Mouse (Mus musculus) myocyte (in vitro differentiated cells): Measurements from ENCODE around the gene Atp1a4. TPM values are rescaled to one million over a fixed set of nuclear protein-coding genes. Genes with fewer than 3 reads are reported as not detected.

Source experiments
- H3K27me3 ChIP-seq: one replicate; pipeline ENCODE4 v1.6.1; 2011; ENCODE audit not compliant: control insufficient read depth, insufficient read depth, insufficient read length
- H3K36me3 ChIP-seq: one replicate; pipeline ENCODE4 v1.6.1; 2011; ENCODE audit not compliant: control insufficient read depth, insufficient read depth
- H3K4me2 ChIP-seq: one replicate; pipeline ENCODE4 v1.6.1; 2011; ENCODE audit warnings: low read depth, control low read depth
- H3K4me3 ChIP-seq: one replicate; pipeline ENCODE4 v1.5.1; 2011; ENCODE audit warnings: mild to moderate bottlenecking, control low read depth, moderate library complexity
- H3K79me2 ChIP-seq: one replicate; pipeline ENCODE4 v1.6.1; 2011; ENCODE audit not compliant: control insufficient read depth, insufficient read depth
- H3ac ChIP-seq: one replicate; pipeline ENCODE4 v1.6.1; 2011; ENCODE audit not compliant: control insufficient read depth, insufficient read length
- POLR2A ChIP-seq: IDR thresholded peaks from one replicate; pipeline ENCODE4 v1.6.1; 2011; ENCODE audit warnings: low read depth, mild to moderate bottlenecking, control low read depth, moderate library complexity; ENCODE audit not compliant: insufficient read length
- polyA plus RNA-seq: library from polyadenylated mRNA; unstranded; fragments of >200 nt; fragmentation: generic; extraction: Trizol; gene quantifications from one replicate; pipeline ENCODE4 v1.2.1, GENCODE M21; 2012; ENCODE audit warnings: missing spikeins

The Atp1a4 gene
- polyA plus RNA-seq, 1 experiment, result 0.06 TPM

- H3K36me3 ChIP-seq, result peaks cover 39% of the 10 kb centered on the region
- H3K27me3 ChIP-seq, result no peaks in the 10 kb centered on the region
- TF ChIP-seq POLR2A, result no peak
- H3K4me3 ChIP-seq, result no peak overlapping the region
- no peak overlapping the region for H3ac ChIP-seq
- H3K79me2 ChIP-seq, result no peaks in the 10 kb centered on the region
- H3K4me2 ChIP-seq, result no peak overlapping the region
These were observed 80.4 kb downstream of the Atp1a4 start for GRCm38 (mm10) chr1:172177791-172178190.

Other genes with a start within 250 kb of the Atp1a4 start
- 6.9 TPM for gene Vangl2, start 230.0 kb downstream of the Atp1a4 start, polyA plus RNA-seq
- gene Nhlh1, start 200.8 kb downstream of the Atp1a4 start, polyA plus RNA-seq, result 0.02 TPM
- gene Copa, start 175.9 kb downstream of the Atp1a4 start, polyA plus RNA-seq, result 144 TPM
- gene Ncstn, start 175.6 kb downstream of the Atp1a4 start, polyA plus RNA-seq, result 49.7 TPM
- 184 TPM for gene Pex19, start 131.7 kb downstream of the Atp1a4 start, polyA plus RNA-seq
- 80.0 TPM for gene Dcaf8, start 110.3 kb downstream of the Atp1a4 start, polyA plus RNA-seq
- gene Pea15a, start 51.6 kb downstream of the Atp1a4 start, polyA plus RNA-seq, result 120 TPM
- 73.1 TPM for gene Casq1, start 38.5 kb downstream of the Atp1a4 start, polyA plus RNA-seq
- gene Igsf8, start 3.2 kb upstream of the Atp1a4 start, polyA plus RNA-seq, result 79.7 TPM
- 92.9 TPM for gene Atp1a2, start 39.6 kb upstream of the Atp1a4 start, polyA plus RNA-seq
- 0.01 TPM for gene Kcnj9, start 70.9 kb upstream of the Atp1a4 start, polyA plus RNA-seq
- gene Kcnj10, start 82.8 kb upstream of the Atp1a4 start, polyA plus RNA-seq, result not detected
- gene Pigm, start 118.1 kb upstream of the Atp1a4 start, polyA plus RNA-seq, result 2.7 TPM
- gene Slamf9, start 216.9 kb upstream of the Atp1a4 start, polyA plus RNA-seq, result 4.7 TPM
- gene Igsf9, start 223.4 kb upstream of the Atp1a4 start, polyA plus RNA-seq, result 0.77 TPM
- 393 TPM for gene Tagln2, start 241.6 kb upstream of the Atp1a4 start, polyA plus RNA-seq